Mouse (Mus musculus) thymus, adult 2 months (tissue): ENCODE measurements at regions not wholly inside any gene's neighbourhood (a gene's known extent, or its start where the extent isn't known, plus 50 kb on each side); places are given as distances from the start of the nearest gene placed in this dataset.

Experiments used
- DNase-seq: peaks from one replicate; pipeline ENCODE4 v3.0.0; 2021
- H3K27ac ChIP-seq: fragments of 200-500 bp; 2 replicates; pipeline ENCODE4 v1.5.1; 2012; ENCODE audit warnings: low read length, control low read depth; ENCODE audit not compliant: control insufficient read depth, insufficient read depth
- H3K27me3 ChIP-seq: fragments of 200-500 bp; 2 replicates; pipeline ENCODE4 v1.6.1; 2012; ENCODE audit warnings: mild to moderate bottlenecking, low read length, moderate library complexity, mixed read lengths; ENCODE audit not compliant: control insufficient read depth, insufficient read depth
- H3K36me3 ChIP-seq: fragments of 200-500 bp; 2 replicates; pipeline ENCODE4 v1.6.1; 2012; ENCODE audit warnings: mild to moderate bottlenecking, low read length, moderate library complexity; ENCODE audit not compliant: control insufficient read depth, insufficient read depth
- H3K4me1 ChIP-seq: fragments of 200-500 bp; replicated peaks from 2 replicates; pipeline ENCODE4 v1.6.1; 2012; ENCODE audit warnings: low read length; ENCODE audit not compliant: control insufficient read depth, insufficient read depth
- H3K4me3 ChIP-seq: fragments of 200-500 bp; 2 replicates; pipeline ENCODE4 v1.5.1; 2012; ENCODE audit warnings: mild to moderate bottlenecking, low read length, control low read depth, moderate library complexity; ENCODE audit not compliant: control insufficient read depth, insufficient read depth
- CTCF ChIP-seq: fragments of 200-500 bp; IDR thresholded peaks from 2 replicates; pipeline ENCODE4 v1.5.1; 2012; ENCODE audit warnings: mild to moderate bottlenecking, control low read depth, low read length, moderate library complexity, borderline replicate concordance; ENCODE audit not compliant: control insufficient read depth, poor library complexity, insufficient read depth; ENCODE audit errors: extremely low read depth
- POLR2A ChIP-seq: fragments of 200-500 bp; IDR thresholded peaks from 2 replicates; pipeline ENCODE4 v1.6.1; 2012; ENCODE audit warnings: mild to moderate bottlenecking, low read length, control low read depth, moderate library complexity; ENCODE audit not compliant: control insufficient read depth, poor library complexity, insufficient read depth; ENCODE audit errors: extremely low read depth
- WGBS: fragments of 180-500 bp; shearing (Covaris S2); methylation state at CpG from one replicate; pipeline ENCODE4 v1.1.7; 2018; 5-methylcytosine and 5-hydroxymethylcytosine counted together

DNA sequence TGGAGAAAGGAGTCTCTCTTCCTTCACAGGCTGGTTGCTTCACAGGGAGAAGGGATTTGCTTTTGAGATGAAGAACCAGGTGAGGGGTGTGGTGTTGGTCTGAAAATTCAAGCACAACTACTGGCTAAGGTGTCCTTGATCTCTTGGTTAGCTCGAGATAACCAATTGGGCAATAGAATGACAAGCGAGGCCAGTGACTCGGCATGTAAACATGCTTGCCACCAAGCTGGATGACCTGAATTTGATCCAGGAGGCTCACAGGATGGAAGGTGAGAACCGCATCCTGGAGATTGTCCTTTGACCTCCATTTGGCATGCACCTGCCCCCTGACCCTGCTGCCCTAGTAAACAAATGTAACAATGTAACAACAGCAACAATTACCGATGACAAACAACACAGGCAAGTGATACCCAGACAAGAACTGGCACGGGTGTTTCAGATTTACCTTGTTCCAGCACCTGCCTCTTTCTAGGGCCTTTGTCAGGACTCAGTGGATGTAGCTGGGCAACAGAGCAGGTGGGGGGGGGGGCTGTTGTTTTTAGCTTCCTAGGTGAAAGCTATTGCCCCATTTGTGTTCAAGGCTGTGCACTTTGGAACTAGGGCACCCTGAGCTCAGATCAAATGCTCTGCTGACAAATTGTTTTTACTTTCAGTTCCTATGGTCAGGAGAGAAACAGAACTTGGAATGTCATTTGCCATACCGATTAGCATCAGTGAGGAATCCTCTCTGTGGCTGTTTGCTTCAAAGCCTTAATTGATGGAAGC, 114.5 kb downstream of the Slc4a3 start:
- WGBS, result 80% methylated on average over 7 of the region's 7 CpGs

DNA sequence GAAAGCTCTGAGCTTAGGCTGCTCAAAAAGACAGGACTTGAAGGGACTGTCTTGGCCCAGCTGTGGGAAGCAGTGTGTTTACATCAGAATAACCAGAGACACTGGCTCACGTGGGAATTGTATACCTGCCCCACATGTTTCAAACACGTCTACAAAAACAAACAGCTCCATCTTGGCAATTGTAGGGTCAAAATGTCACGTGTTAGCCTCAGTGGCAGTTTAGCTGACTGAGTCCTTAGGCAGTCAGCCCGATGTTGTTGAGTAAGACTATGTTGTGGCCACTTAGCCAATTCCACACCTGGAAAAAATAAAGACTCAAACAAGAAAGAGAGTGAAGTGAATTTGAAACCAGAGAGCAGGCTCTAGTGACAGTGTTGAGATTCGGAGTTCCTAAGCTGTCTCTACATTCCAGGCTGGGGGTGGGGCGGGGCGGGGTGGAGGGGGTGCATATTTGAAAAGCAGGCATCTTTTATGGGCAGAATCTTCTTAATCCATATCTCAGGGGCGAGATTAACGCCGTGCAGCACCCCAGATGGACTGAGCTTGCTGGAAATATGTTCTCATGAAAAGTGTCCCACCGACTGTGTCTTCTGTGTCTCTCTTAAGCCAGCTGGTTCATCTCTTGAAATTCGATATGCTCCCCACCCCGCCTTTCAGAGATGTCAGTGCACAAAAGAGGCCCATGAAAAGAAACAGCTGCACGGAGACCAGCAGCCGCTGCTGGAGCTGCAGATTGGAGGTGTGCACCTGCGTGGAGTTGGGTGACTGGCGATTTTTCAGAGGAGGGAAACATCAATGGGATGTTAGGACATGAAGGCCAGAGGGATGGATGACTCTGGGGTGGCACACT, 116.3 kb downstream of the Slc4a3 start:
- WGBS, result 60% methylated on average over 17 of the region's 17 CpGs
- DNase-seq, result no peak

More for the DNA sequence above, 114.5 kb downstream of the Slc4a3 start:
- Histone ChIP-seq H3K4me1 (no peaks in the 10 kb centered on the region), H3K36me3 (no peaks in the 10 kb centered on the region), H3K4me3 (no peak overlapping the region), H3K27me3 (no peaks in the 10 kb centered on the region), H3K27ac (no peak overlapping the region)
- no peak for DNase-seq
- TF ChIP-seq CTCF (no peak), POLR2A (no peak)

GRCm38 (mm10) chr1:75667736-75668269, 121.7 kb downstream of the Slc4a3 start:
- WGBS, result 82% methylated on average over 6 of the region's 6 CpGs
- Histone ChIP-seq H3K27me3 (no peaks in the 10 kb centered on the region), H3K27ac (no peak overlapping the region), H3K4me3 (no peak overlapping the region), H3K36me3 (no peaks in the 10 kb centered on the region), H3K4me1 (no peaks in the 10 kb centered on the region)
- no peak for DNase-seq
- no peak for TF ChIP-seq POLR2A
- TF ChIP-seq CTCF, result no peak

More for the DNA sequence above, 116.3 kb downstream of the Slc4a3 start:
- no peaks in the 10 kb centered on the region for H3K4me1 ChIP-seq
- no peak overlapping the region for H3K4me3 ChIP-seq
- no peak overlapping the region for H3K27ac ChIP-seq
- H3K27me3 ChIP-seq, result no peaks in the 10 kb centered on the region
- H3K36me3 ChIP-seq, result no peaks in the 10 kb centered on the region
- TF ChIP-seq POLR2A (no peak), CTCF (no peak)

DNA sequence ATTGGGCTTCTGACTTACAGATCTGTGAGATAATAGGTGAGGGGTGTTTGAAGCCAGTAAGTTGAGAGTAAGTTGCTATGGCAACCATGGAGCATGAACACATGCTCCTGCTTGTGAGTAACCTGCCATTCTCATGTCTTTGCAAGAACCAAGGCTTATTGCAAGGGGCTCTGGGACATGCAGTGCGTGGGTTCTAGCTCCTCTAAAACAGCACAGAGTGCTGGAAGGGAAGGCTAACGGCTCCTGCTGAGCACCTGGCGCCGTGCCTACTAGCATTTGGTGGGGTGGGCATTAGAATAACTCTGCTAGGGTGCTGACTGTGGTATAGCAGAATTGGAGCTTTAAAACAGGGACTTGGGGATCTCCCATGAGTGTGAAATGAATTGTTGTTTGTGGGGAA, 130.2 kb downstream of the Slc4a3 start:
- 98% methylated on average over 4 of the region's 4 CpGs for WGBS
- Histone ChIP-seq H3K36me3 (no peaks in the 10 kb centered on the region), H3K4me1 (no peaks in the 10 kb centered on the region), H3K27ac (no peak overlapping the region), H3K4me3 (no peak overlapping the region), H3K27me3 (no peaks in the 10 kb centered on the region)
- no peak for DNase-seq
- TF ChIP-seq CTCF (no peak), POLR2A (no peak)

- Histone ChIP-seq H3K27me3 (no peaks in the 10 kb centered on the region), H3K36me3 (no peaks in the 10 kb centered on the region), H3K27ac (no peak overlapping the region), H3K4me3 (no peak overlapping the region), H3K4me1 (no peaks in the 10 kb centered on the region)
- TF ChIP-seq POLR2A, result no peak
- TF ChIP-seq CTCF, result no peak
- 84% methylated on average over 5 of the region's 5 CpGs for WGBS
- no peak for DNase-seq
These were observed 131.6 kb downstream of the Slc4a3 start for GRCm38 (mm10) chr1:75677695-75678094.

- no peaks in the 10 kb centered on the region for H3K36me3 ChIP-seq
- no peaks in the 10 kb centered on the region for H3K27me3 ChIP-seq
- no peak for TF ChIP-seq POLR2A
- TF ChIP-seq CTCF, result no peak
- 55% methylated on average over 4 of the region's 4 CpGs for WGBS
- no peaks in the 10 kb centered on the region for H3K4me1 ChIP-seq
- DNase-seq, result no peak
- H3K27ac ChIP-seq, result no peak overlapping the region
- no peak overlapping the region for H3K4me3 ChIP-seq
These were observed 132.2 kb downstream of the Slc4a3 start for GRCm38 (mm10) chr1:75678279-75678678.
